Mouse (Mus musculus) CH12.LX (cell line): ENCODE results near the gene Hoxd1. TPM values are rescaled to one million over a fixed set of nuclear protein-coding genes. Genes with fewer than 3 reads are reported as not detected.

Experiments used
- DNase-seq: peaks from one replicate; pipeline ENCODE4 v3.0.0-alpha.2; 2013; ENCODE audit errors: extremely low read depth
- H3K27ac ChIP-seq: 2 replicates; pipeline ENCODE4 v1.5.1; 2012; ENCODE audit warnings: low read depth, mild to moderate bottlenecking, control low read depth, moderate library complexity; ENCODE audit not compliant: insufficient read depth
- H3K27me3 ChIP-seq: replicated peaks from 2 replicates; pipeline ENCODE3; 2012; ENCODE audit warnings: inconsistent platforms
- H3K36me3 ChIP-seq, 2 experiments: replicated peaks in 1 of 2; 2 replicates each; pipeline versions ENCODE3 to v1.6.1; 2012; ENCODE audit warnings: inconsistent platforms in 1 of 2, low read length in 1 of 2, mild to moderate bottlenecking in 1 of 2, mixed read lengths in 1 of 2, moderate library complexity in 1 of 2; ENCODE audit not compliant: control insufficient read depth in 1 of 2, insufficient read depth in 1 of 2
- H3K4me1 ChIP-seq, 2 experiments: 2 replicates each; pipeline ENCODE4 v1.6.1; 2012; ENCODE audit warnings: inconsistent platforms in 1 of 2, moderate library complexity in 1 of 2; ENCODE audit not compliant: insufficient read depth in 2 of 2, control insufficient read depth in 1 of 2
- H3K4me2 ChIP-seq: 2 replicates; pipeline ENCODE4 v1.6.1; 2012; ENCODE audit warnings: low read depth, mild to moderate bottlenecking, control low read depth; ENCODE audit not compliant: poor library complexity, insufficient read depth, severe bottlenecking
- H3K4me3 ChIP-seq, 3 experiments: fragments of 150-350 bp in 1 of 3; sonication (generic) in 1 of 3; replicated peaks in 1 of 3; 2 replicates each; pipeline versions ENCODE3 to v1.5.1; 2011 to 2012; ENCODE audit warnings: low read depth in 2 of 3, low read length in 2 of 3, mild to moderate bottlenecking in 2 of 3, moderate library complexity in 2 of 3, control low read depth in 1 of 3, improper control_type of control experiment in 1 of 3, inconsistent platforms in 1 of 3, mixed read lengths in 1 of 3; ENCODE audit not compliant: poor library complexity in 1 of 3
- H3K79me2 ChIP-seq: replicated peaks from 2 replicates; pipeline ENCODE4 v1.6.1; 2012; ENCODE audit warnings: mild to moderate bottlenecking, moderate library complexity; ENCODE audit not compliant: control insufficient read depth, poor library complexity, insufficient read depth, severe bottlenecking; ENCODE audit errors: extremely low read depth
- H3K9ac ChIP-seq: 2 replicates; pipeline ENCODE4 v1.6.1; 2012; ENCODE audit warnings: low read depth, mild to moderate bottlenecking, control low read depth, moderate library complexity; ENCODE audit not compliant: insufficient read depth
- H3K9me3 ChIP-seq: replicated peaks from 2 replicates; pipeline ENCODE3; 2012; ENCODE audit warnings: low read length, inconsistent platforms, mixed read lengths
- BHLHE40 ChIP-seq: IDR thresholded peaks from 2 replicates; pipeline ENCODE4 v1.6.1; 2011; ENCODE audit warnings: mild to moderate bottlenecking, low read depth, low read length, improper control_type of control experiment
- CHD2 ChIP-seq: IDR thresholded peaks from 2 replicates; pipeline ENCODE4 v1.6.1; 2011; ENCODE audit warnings: low read length, improper control_type of control experiment
- CTCF ChIP-seq, 2 experiments: IDR thresholded peaks in 1 of 2; conservative IDR thresholded peaks in 1 of 2; 2 replicates each; pipeline ENCODE4 v1.5.1; 2011 to 2012; ENCODE audit warnings: low read depth in 2 of 2, low read length in 2 of 2, improper control_type of control experiment in 1 of 2, inconsistent platforms in 1 of 2, mild to moderate bottlenecking in 1 of 2, moderate library complexity in 1 of 2
- EP300 ChIP-seq: IDR thresholded peaks from 2 replicates; pipeline ENCODE4 v1.6.1; 2011; ENCODE audit warnings: low read length, improper control_type of control experiment
- HCFC1 ChIP-seq: IDR thresholded peaks from 2 replicates; pipeline ENCODE4 v1.6.1; 2012; ENCODE audit warnings: low read depth, mild to moderate bottlenecking, inconsistent platforms, low read length, improper control_type of control experiment
- IRF4 ChIP-seq: IDR thresholded peaks from 2 replicates; pipeline ENCODE4 v1.6.1; 2014; ENCODE audit warnings: low read depth, mild to moderate bottlenecking, inconsistent platforms, low read length, improper control_type of control experiment
- JUN ChIP-seq: IDR thresholded peaks from 2 replicates; pipeline ENCODE4 v1.6.1; 2011; ENCODE audit warnings: low read depth, mild to moderate bottlenecking, low read length, improper control_type of control experiment, moderate library complexity; ENCODE audit not compliant: insufficient read depth
- KAT2A ChIP-seq: IDR thresholded peaks from 2 replicates; pipeline ENCODE4 v1.6.1; 2012; ENCODE audit warnings: low read length, improper control_type of control experiment, inconsistent platforms; ENCODE audit not compliant: insufficient replicate concordance
- MAX ChIP-seq: IDR thresholded peaks from 2 replicates; pipeline ENCODE4 v1.6.1; 2011; ENCODE audit warnings: low read length, improper control_type of control experiment
- MEF2A ChIP-seq: IDR thresholded peaks from 2 replicates; pipeline ENCODE4 v1.6.1; 2014; ENCODE audit warnings: low read depth, mild to moderate bottlenecking, inconsistent platforms, low read length, improper control_type of control experiment, borderline replicate concordance
- MXI1 ChIP-seq: IDR thresholded peaks from 2 replicates; pipeline ENCODE4 v1.6.1; 2011; ENCODE audit warnings: mild to moderate bottlenecking, low read depth, low read length, improper control_type of control experiment
- MYC ChIP-seq: IDR thresholded peaks from 2 replicates; pipeline ENCODE4 v1.6.1; 2011; ENCODE audit warnings: low read depth, mild to moderate bottlenecking, improper control_type of control experiment, low read length
- PAX5 ChIP-seq: IDR thresholded peaks from 2 replicates; pipeline ENCODE4 v1.6.1; 2012; ENCODE audit warnings: low read length, inconsistent platforms, mixed read lengths
- RCOR1 ChIP-seq: conservative IDR thresholded peaks from 2 replicates; pipeline ENCODE4 v1.6.1; 2012; ENCODE audit warnings: low read depth, mild to moderate bottlenecking, inconsistent platforms, low read length, improper control_type of control experiment
- SIN3A ChIP-seq: IDR thresholded peaks from 2 replicates; pipeline ENCODE4 v1.6.1; 2012; ENCODE audit warnings: low read length, improper control_type of control experiment, inconsistent platforms
- SMC3 ChIP-seq: IDR thresholded peaks from 2 replicates; pipeline ENCODE4 v1.6.1; 2011; ENCODE audit warnings: low read depth, low read length, improper control_type of control experiment
- TCF12 ChIP-seq: IDR thresholded peaks from 2 replicates; pipeline ENCODE4 v1.6.1; 2014; ENCODE audit warnings: low read depth, mild to moderate bottlenecking, inconsistent platforms, low read length, improper control_type of control experiment
- ZNF384 ChIP-seq: IDR thresholded peaks from 2 replicates; pipeline ENCODE4 v1.6.1; 2012; ENCODE audit warnings: low read depth, low read length, improper control_type of control experiment, inconsistent platforms
- dilution Hi-C: fragments of 300-500 bp; cut with MboI; formaldehyde crosslinking; loops from 2 replicates; pipeline ENCODE4 v1.14.3; 2020; ENCODE audit warnings: low sequenced_read_pairs; ENCODE audit not compliant: extremely low pct_unique_long_range_greater_than_20kb, extremely low pct_ligation_motif_present
- in situ Hi-C: fragments of 300-500 bp; cut with MboI; formaldehyde crosslinking; loops from 3 replicates; pipeline ENCODE4 v1.14.3; 2019; ENCODE audit warnings: low sequenced_read_pairs, low pct_ligation_motif_present, low pct_unique_long_range_greater_than_20kb, mixed read lengths
- polyA plus RNA-seq: library from polyadenylated mRNA; unstranded; fragments of >175 nt; gene quantifications from 2 replicates; pipeline ENCODE4 v1.2.1, GENCODE M21; 2012; ENCODE audit warnings: low read depth; ENCODE audit not compliant: insufficient read length
- total RNA-seq, 2 experiments: library from RNA; depleted of rRNA; stranded (reverse); fragments of 300-350 nt in 1 of 2; fragments of >200 nt in 1 of 2; gene quantifications; 2 replicates each; pipeline ENCODE4 v1.2.3; 2012 to 2014

The Hoxd1 gene
- total and polyA plus RNA-seq, 3 experiments: not detected

DNA sequence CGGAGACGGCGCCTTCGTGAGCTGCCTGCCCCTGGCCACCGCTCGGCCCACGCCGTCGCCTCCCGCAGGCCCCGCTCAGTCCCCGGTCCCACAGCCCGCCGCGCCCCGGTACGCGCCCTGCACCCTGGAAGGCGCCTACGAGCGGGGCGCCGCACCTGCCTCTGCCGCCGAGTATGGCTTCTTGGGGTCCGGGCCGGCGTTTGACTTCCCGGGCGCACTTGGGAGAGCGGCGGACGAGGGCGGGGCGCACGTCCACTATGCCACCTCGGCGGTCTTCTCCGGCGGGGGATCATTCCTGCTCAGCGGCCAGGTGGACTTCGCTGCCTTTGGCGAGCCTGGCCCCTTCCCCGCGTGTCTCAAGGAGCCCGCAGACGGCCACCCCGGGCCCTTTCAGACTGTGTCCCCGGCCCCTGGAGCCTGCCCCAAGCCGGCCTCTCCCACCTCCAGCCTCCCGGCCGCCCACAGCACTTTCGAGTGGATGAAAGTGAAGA, 510 bp downstream of the Hoxd1 start:
- Histone ChIP-seq H3K4me1 (no peaks in the 10 kb centered on the region), H3K4me3 (no peak overlapping the region), H3K27ac (no peak overlapping the region), H3K4me2 (no peak overlapping the region), H3K9me3 (peaks cover 6% of the 10 kb centered on the region), H3K36me3 (no peaks in the 10 kb centered on the region), H3K27me3 (no peaks in the 10 kb centered on the region), H3K9ac (no peak overlapping the region), H3K79me2 (no peaks in the 10 kb centered on the region)
- dilution Hi-C loops (no loop called here), in situ Hi-C loops (no loop called here)
- TF ChIP-seq MYC (no peak), IRF4 (no peak), BHLHE40 (no peak), JUN (no peak), HCFC1 (no peak), MAX (no peak), RCOR1 (no peak), ZNF384 (no peak)
- no peak for DNase-seq

DNA sequence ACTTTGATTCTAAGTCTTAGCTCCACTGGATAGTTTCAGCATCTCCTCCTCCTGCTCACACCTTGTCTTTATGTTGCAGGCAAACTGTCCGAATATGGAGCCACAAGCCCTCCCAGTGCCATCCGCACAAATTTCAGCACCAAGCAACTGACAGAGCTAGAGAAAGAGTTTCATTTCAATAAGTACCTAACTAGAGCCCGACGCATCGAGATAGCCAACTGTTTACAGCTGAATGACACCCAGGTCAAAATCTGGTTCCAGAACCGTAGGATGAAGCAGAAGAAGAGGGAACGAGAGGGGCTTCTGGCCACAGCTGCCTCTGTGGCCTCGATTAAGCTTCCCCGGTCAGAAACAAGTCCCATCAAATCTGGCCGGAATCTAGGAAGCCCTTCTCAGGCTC, 1.2 kb downstream of the Hoxd1 start:
- Histone ChIP-seq H3K4me2 (no peak overlapping the region), H3K36me3 (no peaks in the 10 kb centered on the region), H3K4me1 (no peaks in the 10 kb centered on the region), H3K27me3 (no peaks in the 10 kb centered on the region), H3K27ac (no peak overlapping the region), H3K4me3 (no peak overlapping the region), H3K9me3 (peaks cover 6% of the 10 kb centered on the region), H3K79me2 (no peaks in the 10 kb centered on the region), H3K9ac (no peak overlapping the region)
- no peak for DNase-seq
- no peak for TF ChIP-seq MXI1
- TF ChIP-seq ZNF384: no peak
- TF ChIP-seq MEF2A: no peak
- TF ChIP-seq PAX5: no peak
- TF ChIP-seq KAT2A: no peak
- TF ChIP-seq CTCF (conservative IDR thresholded peaks at IDR 0.05 in 1 of 2, IDR thresholded peaks at IDR 0.05 in 1 of 2; ENCODE audit: low read depth in 2 of 2, low read length in 2 of 2): no peak
- TF ChIP-seq SMC3: no peak
- TF ChIP-seq SIN3A: no peak
- TF ChIP-seq CHD2: no peak
- TF ChIP-seq TCF12: no peak
- TF ChIP-seq BHLHE40: no peak
- TF ChIP-seq EP300: no peak
- dilution Hi-C loops: no loop called here
- in situ Hi-C loops: no loop called here
